Mouse (Mus musculus) embryonic stem cell, embryonic (primary cell): Measurements from ENCODE around the gene Tmem223.

ENCODE experiments used
- CTCF ChIA-PET, 4 experiments: fragments of 300-600 bp in 2 of 4; fragments of 350-600 bp in 2 of 4; sonication (Branson Sonifier 250); formaldehyde crosslinking; loops; one replicate each; lab custom pipeline; 2022; ENCODE audit warnings: inconsistent platforms in 2 of 4; lab: Charles Lee
- POLR2A ChIA-PET, 4 experiments: fragments of 300-600 bp in 2 of 4; fragments of 350-600 bp in 2 of 4; sonication (Branson Sonifier 250); formaldehyde crosslinking; loops; one replicate each; lab custom pipeline; 2022; ENCODE audit warnings: antibody characterized with exemption in 4 of 4, inconsistent platforms in 1 of 4; lab: Charles Lee

Gene Tmem223

GRCm38 (mm10) chr19:8806810-8807209 is 36.0 kb downstream of the Tmem223 start:
- ChIA-PET CTCF (interaction anchor here in 1 of 4 experiments (0.8 kb wide), 1 partner anchor 32 kb away, joined by 3 read pairs; no protein-coding TSS in a partner anchor), POLR2A (interaction anchor here in 3 of 4 experiments (0.7 to 21.0 kb wide), 53 partner anchors 8 to 186 kb away, joined by 3 to 271 read pairs (median 4); partner anchors contain the start of genes Slc3a2 (in 3 of the 3), Ttc9c (in 3 of the 3), 1810009A15Rik (in 2 of the 3) and Eef1g (in 2 of the 3))

DNA sequence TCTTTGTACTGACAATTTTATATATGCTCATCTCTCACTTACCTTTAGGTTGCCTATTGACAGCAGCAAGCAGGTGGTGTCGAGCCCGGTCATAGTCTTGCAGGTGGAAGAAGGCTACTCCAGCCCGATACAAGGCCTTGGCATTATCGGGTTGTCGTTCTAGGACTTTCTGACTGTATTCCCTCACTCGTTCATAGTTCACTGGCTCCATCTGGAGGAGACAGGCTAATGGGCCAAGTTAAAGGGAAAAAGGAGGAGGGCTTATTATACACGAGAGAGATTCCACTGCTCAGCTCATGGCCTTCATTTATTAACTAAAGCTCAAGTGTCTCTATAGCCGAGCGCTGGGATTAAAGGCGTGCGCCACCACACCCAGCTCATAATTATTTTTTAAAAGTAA is 45.0 kb downstream of the Tmem223 start:
- POLR2A ChIA-PET, result interaction anchor here in 3 of 4 experiments (0.6 to 21.0 kb wide), 22 partner anchors 9 to 151 kb away, joined by 3 to 271 read pairs (median 4); partner anchors contain the start of genes Eef1g (in 2 of the 3), Slc3a2 (in 2 of the 3), Taf6l (in 2 of the 3) and 1810009A15Rik (in 1 of the 3)
- CTCF ChIA-PET, result interaction anchor here in 3 of 4 experiments (0.6 to 1.5 kb wide), 3 partner anchors 13 to 95 kb away, joined by 3 to 4 read pairs (median 4); partner anchors contain the start of gene Zbtb3 (in 1 of the 3)

DNA sequence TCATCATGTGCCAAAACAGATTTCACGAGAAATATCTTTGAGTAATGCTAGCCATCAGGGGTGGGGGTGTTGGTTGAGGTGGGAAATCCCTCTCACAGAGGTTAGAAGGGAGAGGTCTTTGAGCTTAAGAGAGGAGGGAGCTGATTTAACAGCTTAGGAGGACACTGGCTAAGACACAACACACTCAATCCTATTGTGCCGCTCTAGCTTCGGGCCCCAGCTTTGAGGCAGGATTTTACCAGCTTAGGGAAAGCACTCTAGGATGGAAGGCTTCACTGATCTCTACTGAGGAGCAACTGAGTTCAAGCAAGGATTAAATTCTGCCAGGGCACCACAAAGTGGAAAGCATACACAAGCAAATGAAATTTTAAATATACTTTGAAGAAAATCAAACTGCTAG is 46.2 kb downstream of the Tmem223 start:
- ChIA-PET POLR2A (interaction anchor here in 3 of 4 experiments (0.7 to 21.0 kb wide), 25 partner anchors 9 to 158 kb away, joined by 3 to 271 read pairs (median 4); partner anchors contain the start of genes Nxf1 (in 2 of the 3), Taf6l (in 2 of the 3), Zbtb3 (in 2 of the 3) and 1810009A15Rik (in 1 of the 3)), CTCF (interaction anchor here in 1 of 4 experiments (1.5 kb wide), 1 partner anchor 15 kb away, joined by 4 read pairs; the partner anchor contains the start of gene Zbtb3)

GRCm38 (mm10) chr19:8818301-8818798 is 47.6 kb downstream of the Tmem223 start:
- CTCF ChIA-PET, result interaction anchor here in 2 of 4 experiments (0.6 to 1.6 kb wide), 2 partner anchors 13 to 75 kb away, joined by 4 to 5 read pairs; no protein-coding TSS in a partner anchor
- POLR2A ChIA-PET, result interaction anchor here in 3 of 4 experiments (0.6 to 21.0 kb wide), 50 partner anchors 9 to 287 kb away, joined by 3 to 271 read pairs (median 12); partner anchors contain the start of genes 1810009A15Rik (in 3 of the 3), Gm49416 (in 3 of the 3), Slc3a2 (in 3 of the 3) and Taf6l (in 3 of the 3)

DNA sequence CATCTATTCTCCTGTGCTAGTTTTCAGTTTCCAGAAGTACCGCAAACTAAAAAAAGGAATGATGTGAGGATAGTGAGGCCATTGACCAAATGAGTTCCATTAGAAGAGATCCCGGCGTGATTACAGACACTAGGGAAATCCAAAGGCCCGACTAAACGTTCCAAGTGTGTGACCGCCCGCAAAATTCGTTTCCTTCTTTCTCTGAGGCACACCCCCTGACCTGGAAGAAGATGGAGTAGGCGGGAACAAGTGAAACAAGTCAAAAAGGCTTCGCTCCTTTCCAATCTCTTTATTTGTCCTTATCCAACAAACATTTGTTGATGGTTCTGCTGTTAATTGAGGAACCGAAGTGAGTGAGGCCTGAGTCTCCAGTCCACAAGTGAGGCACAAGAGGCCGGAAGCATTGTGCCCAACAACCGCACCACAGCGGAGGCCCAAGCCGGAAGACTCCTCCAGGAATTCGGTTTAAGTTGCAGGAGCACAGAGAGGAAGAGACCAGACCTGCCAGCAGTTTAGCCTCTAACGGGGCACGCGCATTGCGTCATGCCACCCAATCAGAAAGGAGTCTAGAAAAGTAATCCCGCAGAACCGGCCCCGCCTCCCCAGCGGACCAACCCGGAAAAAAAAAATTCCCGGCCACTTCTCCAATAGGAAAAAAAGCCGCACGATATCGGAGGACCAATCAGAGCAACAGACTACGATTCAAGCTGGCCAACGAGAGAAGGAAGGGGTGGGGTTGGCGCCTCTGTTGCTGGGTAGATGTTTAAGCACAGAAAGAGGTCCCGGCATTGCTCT is 48.2 kb downstream of the Tmem223 start, which contains the start of gene Ttc9c:
TSS of gene Ttc9c (minus strand) at position 533 of the 795 bp plus-strand sequence.
- POLR2A ChIA-PET, result interaction anchor here (0.6 to 21.0 kb wide), 137 partner anchors 9 to 1448 kb away, joined by 3 to 271 read pairs (median 5); partner anchors contain the start of genes Eef1g (in 4 of the 4), Taf6l (in 4 of the 4), 1810009A15Rik (in 3 of the 4) and AC129217.1 (in 3 of the 4)
- CTCF ChIA-PET, result interaction anchor here in 2 of 4 experiments (0.9 to 1.6 kb wide), 6 partner anchors 9 to 106 kb away, joined by 3 to 6 read pairs (median 4); partner anchors contain the start of genes Taf6l (in 1 of the 2) and Zbtb3 (in 1 of the 2)

- ChIA-PET POLR2A (interaction anchor here (0.6 to 21.0 kb wide), 134 partner anchors 8 to 1447 kb away, joined by 3 to 271 read pairs (median 5); partner anchors contain the start of genes Eef1g (in 4 of the 4), 1810009A15Rik (in 3 of the 4), AC129217.1 (in 3 of the 4) and Gm49416 (in 3 of the 4)), CTCF (interaction anchor here in 2 of 4 experiments (0.6 to 1.6 kb wide), 7 partner anchors 10 to 106 kb away, joined by 3 to 6 read pairs (median 4); partner anchors contain the start of genes Taf6l (in 1 of the 2) and Zbtb3 (in 1 of the 2))
Observed at GRCm38 (mm10) chr19:8819596-8820423, 49.0 kb downstream of the Tmem223 start, which contains the start of gene Hnrnpul2. Hnrnpul2 (plus strand) TSS chr19:8820010.

DNA sequence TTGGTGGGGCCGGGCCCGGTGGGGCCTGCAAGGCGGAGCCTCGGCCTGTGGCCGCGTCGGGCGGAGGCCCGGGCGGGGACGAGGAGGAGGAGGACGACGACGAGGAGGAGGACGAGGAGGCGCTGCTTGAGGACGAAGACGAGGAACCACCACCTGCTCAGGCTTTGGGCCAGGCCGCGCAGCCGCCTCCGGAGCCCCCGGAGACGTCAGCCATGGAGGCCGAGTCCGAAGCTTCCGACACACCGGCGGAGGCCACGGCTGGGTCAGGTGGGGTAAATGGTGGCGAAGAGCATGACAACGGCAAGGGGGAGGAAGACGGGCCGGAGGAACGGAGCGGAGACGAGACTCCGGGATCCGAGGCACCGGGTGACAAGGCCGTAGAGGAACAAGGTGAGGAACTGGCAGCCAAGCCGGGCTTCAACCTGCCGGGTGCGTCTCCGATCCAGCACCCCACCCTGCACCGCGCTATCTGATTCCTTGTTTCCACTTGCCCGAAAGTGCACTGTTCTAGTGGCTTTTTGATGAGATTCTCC is 49.7 kb downstream of the Tmem223 start:
- ChIA-PET POLR2A (interaction anchor here (0.6 to 21.0 kb wide), 75 partner anchors 10 to 288 kb away, joined by 3 to 271 read pairs (median 10); partner anchors contain the start of genes AC129217.1 (in 3 of the 4), Eef1g (in 3 of the 4), Polr2g (in 3 of the 4) and Slc3a2 (in 3 of the 4)), CTCF (interaction anchor here in 2 of 4 experiments (0.6 to 1.4 kb wide), 3 partner anchors 11 to 102 kb away, joined by 3 to 5 read pairs (median 3); no protein-coding TSS in a partner anchor)

GRCm38 (mm10) chr19:8821146-8821545 is 50.4 kb downstream of the Tmem223 start:
- CTCF ChIA-PET, result interaction anchor here in 1 of 4 experiments (0.7 kb wide), 1 partner anchor 11 kb away, joined by 3 read pairs; no protein-coding TSS in a partner anchor

More at GRCm38 (mm10) chr19:8821146-8821545, 50.4 kb downstream of the Tmem223 start:
- POLR2A ChIA-PET, result interaction anchor here in 3 of 4 experiments (0.6 to 21.0 kb wide), 37 partner anchors 9 to 1422 kb away, joined by 3 to 271 read pairs (median 16); partner anchors contain the start of genes 1700092M07Rik (in 2 of the 3), AC129217.1 (in 2 of the 3), Eef1g (in 2 of the 3) and Gng3 (in 2 of the 3)
